Mouse (Mus musculus): ENCODE measurements around the gene Bid.

DNA sequence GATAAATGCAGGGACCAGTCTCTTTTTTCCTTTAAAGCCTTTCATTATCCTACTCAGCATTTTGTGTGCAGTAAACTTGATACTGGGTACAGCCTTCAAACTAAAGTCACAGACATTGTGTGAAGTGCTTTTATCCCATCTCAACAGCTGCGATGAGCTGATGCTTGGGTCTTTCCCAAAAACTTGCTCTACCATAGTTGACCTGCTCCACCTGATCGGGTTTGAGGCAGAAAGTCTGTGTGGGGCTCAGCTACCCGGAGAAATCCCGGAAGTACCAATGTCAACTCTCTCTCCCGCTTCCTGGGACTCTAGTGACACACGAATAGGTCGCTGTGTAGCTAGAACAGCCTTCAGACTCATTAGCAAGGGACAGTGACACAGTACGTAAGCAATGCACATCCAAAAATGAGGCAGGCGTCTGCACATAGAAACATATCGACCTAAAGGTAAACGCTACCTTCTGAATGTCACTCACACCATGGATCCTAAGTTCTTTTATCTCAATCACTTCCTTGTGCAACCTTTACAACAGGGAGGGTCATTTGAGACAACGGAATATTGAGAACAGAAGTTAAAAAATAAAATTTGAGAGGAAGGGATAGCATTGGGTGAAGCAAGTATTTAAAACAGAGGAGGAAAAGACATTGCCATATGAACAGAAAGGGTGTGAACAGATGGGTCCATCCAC is 22.3 kb upstream of the Bid start:
- no peak for TF ChIP-seq POLR2A (IDR thresholded peaks at IDR 0.05; ENCODE audit: low read depth, low read length)
- TF ChIP-seq CTCF (conservative IDR thresholded peaks at IDR 0.05; ENCODE audit: insufficient read depth, insufficient read length, low read depth, low read length), result no peak
